Mouse (Mus musculus) gastrocnemius, postnatal 4 days (tissue): ENCODE results near the gene Ccar1. TPM values are rescaled to one million over a fixed set of nuclear protein-coding genes. Genes with fewer than 3 reads are reported as not detected.
"Not testable (repeated sequence)": the region's sequence is repeated elsewhere in the genome, so short reads cannot be mapped to it uniquely, and the experiment has no call there.

ENCODE experiments used
- DNase-seq, 2 experiments: peaks; one replicate each; pipeline ENCODE4 v3.0.0; 2021 to 2022; ENCODE audit warnings: low spot score in 2 of 2, mixed read lengths in 2 of 2
- long read RNA-seq, 2 experiments: library from polyadenylated mRNA; stranded (forward); transcript quantifications; one replicate each; pipeline ENCODE4 v2.0.0; 2021
- total RNA-seq, 2 experiments: library from RNA; stranded (reverse); gene quantifications; 2 replicates each; pipeline ENCODE4 v1.2.3; 2021

Ccar1 gene
- total RNA-seq = 10 to 100 TPM; 58.7 to 78.4 TPM
- long read RNA-seq, experiment 1, full-length matches to known transcripts = 19 of 46 reads
- long read RNA-seq, experiment 1, partial matches to known transcripts = 17 of 46 reads
- long read RNA-seq, experiment 1, other reads (novel, unspliced or antisense) = 10 of 46 reads
- long read RNA-seq, experiment 2, full-length matches to known transcripts = 12 of 39 reads
- long read RNA-seq, experiment 2, partial matches to known transcripts = 11 of 39 reads
- long read RNA-seq, experiment 2, other reads (novel, unspliced or antisense) = 16 of 39 reads

DNA sequence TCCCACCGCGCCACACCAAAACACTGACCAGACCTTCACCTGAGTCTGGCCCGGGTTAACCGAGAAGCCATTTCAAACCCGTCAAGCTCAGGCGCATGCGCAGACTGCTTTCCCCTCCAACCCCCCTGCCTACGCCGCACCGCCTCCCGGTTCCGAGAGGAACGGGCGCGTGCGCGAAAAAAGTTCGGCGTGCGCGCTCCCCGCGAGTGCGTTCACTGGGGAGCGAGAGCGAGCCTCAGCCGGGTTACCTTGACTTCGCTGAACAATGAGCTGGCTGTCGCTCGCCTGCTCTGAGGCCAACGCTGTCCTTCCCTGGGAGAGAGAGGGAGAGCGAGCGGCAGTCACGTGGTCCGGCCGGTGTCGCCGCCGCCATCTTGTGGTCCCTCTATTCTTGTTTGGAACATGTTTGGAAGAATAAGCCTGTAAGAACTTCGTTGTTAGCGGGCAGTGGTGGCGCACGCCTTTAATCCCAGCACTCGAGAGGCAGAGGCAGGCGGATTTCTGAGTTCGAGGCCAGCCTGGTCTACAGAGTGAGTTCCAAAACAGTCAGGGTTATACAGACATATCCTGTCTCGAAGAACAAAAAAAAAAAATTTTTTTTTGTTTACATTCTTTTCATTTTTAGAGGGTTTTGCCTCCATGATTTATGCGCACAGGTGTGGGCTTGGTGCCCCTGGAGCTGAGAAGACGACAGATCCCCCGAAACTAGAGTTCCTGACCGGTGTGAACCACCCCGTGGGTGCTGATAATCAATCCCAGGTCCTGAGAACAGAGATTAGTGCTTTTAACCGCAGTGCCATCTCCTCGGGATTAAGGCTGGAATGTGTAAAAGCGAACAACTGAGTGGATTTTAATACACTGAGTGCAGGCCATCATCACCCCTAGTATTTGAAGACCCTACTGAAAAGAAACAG, at the start of gene Ccar1:
Gene Ccar1, minus strand, starts transcription at position 110 of the 914 bp plus-strand sequence.
- peak; percentile 99 for DNase-seq

DNA sequence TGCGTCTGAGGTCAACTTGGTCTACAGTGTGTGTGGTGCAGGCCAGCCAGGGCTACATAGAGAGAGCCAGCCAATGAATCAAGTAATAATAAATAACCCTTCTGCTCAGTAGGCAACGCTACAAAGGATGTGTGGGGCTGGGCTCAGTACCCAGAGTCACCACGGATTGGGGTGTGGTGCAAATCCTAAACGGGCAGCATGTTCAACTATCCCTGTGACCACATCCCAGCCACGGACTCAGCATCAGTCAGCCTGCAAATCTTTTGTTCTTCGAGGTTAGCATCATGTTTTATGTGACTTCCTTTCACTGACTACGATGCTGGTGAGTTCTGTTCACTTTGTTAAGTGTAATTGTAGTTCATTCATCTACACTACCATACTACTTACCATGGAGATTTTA, 48.6 kb upstream of the Ccar1 start:
- DNase-seq = no peak

DNA sequence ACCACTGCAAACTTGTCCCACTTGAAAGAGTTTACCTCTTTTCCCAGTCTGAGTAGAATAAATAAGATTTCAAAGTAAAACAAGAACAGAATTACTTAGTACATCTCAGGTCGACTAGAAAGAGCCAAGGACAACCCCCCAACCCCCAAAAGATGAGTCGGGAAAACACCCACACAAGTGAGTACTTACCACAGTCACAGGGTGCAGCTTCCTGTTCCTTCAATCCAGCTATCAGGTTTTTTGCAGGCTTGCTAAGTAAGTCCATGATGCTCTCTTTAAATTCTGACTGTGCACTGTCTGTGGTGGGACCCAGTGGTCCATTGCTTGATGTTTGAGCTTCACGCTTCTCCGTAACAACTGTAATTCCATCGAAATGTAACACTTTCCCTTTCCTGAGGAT, 45.9 kb upstream of the Ccar1 start:
- no peak for DNase-seq

DNA sequence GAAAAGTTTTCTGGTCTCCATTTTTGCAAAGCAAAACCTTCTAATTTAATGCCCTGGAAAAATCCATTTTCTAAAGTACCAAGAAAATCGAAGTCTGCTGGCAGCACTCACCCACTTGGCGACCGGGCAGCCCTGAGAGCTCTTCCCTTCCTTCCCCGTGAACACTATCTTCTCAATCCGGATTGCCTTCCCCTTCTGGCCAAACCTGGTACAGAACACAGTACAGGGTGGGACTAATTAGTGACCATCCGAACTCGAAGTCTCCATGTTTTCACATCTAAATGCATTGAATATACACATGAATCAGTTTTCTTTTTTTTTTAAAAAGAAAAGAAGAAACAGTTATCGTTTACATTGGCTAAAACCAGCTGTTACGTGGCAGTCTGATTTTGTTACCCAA, 40.7 kb upstream of the Ccar1 start:
- no peak for DNase-seq

DNA sequence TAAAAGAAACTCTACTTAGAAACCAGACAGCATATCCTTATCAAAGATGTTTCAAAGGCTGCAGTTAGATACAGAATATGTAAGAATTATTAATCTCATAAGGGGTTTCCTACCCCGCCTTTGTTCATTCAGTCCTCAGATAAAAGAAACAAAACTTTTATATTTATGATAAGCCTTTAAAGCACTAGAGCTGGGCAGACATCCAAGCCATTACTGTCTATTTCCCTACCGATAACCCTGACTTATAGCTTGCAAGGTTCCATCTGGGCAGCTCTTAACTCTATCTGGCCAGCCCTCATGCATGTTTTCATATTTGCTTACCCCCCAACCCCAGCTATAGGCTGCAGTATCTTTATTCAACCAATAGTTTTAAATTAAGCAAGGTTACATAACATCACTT, 39.5 kb upstream of the Ccar1 start:
- no peak for DNase-seq

DNA sequence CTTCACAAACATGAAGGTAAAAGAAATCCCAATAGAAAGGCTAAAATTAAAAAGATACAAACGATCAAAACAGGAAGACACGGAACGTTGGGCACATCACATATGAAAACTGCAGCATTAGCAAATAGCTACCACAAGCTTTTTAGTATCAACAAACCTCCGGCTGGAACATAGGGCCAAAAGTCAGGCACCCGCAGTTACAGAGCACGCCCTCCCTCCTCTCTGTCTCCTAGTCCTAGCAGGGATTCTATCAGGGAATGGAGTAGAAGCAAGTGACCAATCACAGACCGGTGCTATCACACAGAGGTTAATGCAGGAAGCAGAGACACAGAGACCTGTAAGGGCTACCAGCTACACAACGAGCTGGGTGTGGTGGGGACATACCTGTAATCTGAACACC, 32.4 kb upstream of the Ccar1 start:
- DNase-seq = no peak

DNA sequence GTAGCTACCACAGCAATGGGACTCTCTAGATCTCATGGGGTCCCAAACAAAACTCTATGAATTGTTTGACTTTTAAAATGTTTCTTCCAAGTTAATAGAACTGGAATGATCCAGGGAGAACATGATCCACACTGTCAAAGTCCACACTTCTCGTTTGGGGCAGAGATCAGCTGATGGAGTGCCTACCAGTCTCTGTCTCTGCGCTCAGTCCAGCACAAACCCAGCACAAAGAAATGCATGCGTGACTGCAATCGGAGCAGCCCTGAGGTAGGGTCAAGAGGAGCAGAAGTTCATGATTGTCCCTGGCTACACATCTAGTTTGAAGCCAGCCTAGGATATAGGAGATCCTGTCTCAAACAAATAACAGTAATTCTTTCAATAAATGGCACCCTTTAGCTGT, 31.3 kb upstream of the Ccar1 start:
- DNase-seq = no peak

DNA sequence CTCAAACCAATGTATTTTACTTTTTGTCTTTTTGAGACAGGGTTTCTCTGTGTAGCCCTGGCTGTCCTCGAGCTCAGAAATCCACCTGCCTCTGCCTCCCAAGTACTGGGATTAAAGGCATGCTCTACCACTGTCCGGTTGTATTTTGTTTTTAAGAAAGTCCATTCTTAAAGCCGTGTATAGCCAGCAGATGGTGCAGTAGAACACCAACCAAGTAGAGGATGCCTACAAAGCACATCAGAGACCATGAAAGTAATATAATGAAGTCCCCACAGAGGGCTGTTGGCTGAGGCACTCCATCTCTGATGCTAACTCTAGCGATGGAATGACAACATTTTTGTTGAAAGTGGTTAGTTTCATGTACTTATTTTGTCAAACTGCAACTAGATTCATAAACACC, 17.9 kb upstream of the Ccar1 start:
- DNase-seq = no peak

DNA sequence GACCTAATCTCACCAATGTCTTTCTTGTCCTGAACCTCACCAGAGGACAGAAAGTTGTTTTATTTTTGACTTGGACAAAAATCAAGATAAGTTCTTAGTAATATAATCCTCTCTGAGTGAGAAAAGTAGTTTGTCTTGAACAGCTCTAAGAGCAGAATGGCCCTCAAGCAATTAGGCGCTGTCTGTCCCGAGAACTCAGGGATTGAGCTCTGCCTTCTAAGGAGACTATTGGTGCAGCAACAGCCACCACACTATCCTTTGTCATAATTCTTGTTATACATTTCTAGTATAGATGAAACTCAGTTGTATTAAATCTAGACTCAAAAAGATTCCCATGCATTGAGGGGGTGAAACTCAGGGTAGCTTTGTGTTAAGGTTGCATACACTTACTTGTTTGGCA, 16.7 kb upstream of the Ccar1 start:
- DNase-seq = no peak

DNA sequence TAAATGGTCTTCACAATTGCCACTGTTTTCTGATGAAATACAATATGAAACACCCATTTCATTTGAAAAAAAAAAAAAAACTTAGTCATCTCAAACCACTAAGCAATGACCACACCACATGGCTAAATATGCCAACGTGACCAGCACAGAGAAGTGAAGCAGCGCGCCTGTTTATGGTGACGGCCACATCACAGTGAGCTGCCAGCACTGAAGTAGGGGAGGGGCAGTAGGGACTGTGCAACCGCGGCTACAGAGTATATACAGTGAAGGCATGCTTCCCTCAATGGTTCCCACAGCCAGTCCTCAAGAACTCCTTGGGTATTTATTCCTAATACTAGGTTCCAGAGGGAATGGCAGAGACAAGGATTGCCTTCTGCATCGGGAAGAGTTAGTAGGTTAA, 16.2 kb upstream of the Ccar1 start:
- no peak for DNase-seq

DNA sequence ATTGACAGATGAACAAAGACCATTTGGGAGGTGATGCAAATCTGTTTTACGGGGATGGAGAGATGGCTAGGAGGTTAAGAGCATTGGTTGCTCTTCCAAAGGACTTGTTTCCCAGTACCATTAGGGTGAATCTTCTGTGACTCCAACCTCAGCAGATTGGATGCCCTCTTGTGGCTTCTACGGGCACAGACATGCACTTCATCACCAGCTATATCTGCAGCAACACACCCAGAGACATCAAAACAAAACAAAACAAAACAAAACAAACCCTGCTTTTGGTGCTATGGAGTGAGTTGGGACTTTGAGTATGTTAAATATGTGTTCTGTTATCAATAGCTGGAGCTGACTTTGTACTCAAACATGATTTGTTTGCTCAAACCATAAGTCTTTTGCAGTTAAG, 12.0 kb upstream of the Ccar1 start:
- no peak for DNase-seq

DNA sequence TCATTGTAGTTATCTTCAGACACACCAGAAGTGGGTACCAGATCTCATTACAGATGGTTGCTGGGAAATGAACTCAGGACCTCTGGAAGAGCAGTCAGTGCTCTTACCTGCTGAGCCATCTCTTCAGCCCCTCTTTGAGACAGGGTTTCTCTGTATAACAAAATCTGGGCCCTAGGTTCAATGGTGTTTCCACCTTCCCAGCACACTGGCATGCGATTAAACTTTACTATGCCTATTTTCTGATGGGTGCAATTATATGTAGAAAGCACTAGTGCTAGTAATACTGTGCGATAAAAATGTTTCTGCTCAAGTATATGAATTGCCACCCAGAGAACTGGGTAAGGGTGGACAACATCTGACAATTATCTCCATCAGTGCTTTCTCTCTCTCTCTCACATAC, 11.2 kb upstream of the Ccar1 start:
- DNase-seq = no peak

DNA sequence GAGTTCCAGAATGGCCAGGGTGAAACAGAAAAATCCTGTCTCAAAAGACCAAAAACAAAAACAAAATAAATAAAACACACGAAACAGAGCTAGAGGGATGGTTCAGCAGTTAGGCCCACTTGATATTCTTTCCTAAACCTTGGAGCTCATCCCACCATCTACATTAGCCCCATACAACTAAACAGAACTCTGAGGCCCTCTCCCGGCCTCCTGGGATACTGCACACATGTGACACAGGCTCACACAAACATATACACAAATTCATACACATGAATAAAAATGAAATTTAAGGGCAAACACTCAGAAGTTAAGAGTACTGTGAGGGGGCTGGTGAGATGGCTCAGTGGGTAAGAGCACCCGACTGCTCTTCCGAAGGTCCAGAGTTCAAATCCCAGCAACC, 2.1 kb upstream of the Ccar1 start:
- DNase-seq = no peak

DNA sequence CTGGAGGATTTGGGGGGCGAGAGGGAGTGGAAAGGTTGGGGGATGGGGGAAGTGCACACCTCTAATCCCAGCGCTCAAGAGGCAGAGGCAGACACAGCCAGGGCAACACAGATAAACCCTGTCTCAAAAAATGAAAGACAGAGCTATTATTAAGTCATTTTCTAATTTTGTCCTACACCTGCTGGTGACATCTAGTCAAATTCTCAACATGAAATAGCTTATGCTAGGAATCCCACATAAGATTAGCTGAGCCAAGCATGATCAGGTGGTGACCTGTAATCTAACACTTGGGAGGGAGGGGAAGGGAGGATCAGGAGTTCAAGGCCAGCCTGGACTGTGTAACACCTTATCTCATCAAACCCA, 986 bp upstream of the Ccar1 start:
- DNase-seq = no peak

DNA sequence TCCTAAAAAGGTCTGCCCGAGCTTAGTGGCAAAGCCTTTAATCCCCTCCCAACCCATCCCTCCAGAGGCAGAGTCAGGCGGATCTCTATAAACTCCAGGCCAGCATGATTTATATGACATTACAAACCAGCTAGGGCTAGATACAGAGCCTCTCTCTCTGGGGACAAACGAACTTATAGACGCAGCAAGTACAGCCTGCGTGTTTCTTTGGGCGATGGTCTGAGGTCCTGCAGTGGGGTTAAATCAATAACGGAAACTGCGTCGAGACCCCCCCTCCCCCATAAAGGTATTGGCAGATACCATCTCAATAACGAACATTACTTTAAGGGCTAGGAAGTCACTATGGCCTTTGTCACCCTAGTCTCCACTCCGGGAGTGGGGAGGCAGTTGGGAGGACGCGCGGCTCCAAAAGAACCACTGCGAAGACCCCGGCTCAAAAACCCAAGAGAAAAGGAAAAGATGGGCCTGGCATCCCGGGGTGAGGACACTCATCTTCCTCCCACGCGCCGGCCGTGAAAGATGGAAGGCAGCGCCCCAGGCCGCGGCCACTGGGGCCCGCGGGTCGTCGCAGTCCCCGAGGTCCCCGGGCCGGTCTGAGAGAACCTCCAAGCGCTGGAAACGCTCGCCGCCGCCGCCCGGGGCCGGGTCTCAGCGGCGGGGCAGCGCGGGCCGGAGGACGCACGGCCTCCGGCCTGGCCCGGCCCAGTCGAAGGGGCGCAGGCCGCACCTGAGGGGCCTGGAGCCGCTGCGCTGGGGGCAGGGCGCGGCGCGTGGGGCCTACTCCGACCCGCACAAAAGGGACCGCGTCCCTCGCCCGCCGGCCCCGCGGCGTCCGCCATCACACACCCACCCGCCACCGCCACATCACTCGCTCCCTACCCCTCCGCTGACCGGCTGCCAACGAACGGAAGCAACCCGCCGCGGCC, 572 bp downstream of the Ccar1 start:
- DNase-seq = peak in 1 of 2 experiments; percentile 20

DNA sequence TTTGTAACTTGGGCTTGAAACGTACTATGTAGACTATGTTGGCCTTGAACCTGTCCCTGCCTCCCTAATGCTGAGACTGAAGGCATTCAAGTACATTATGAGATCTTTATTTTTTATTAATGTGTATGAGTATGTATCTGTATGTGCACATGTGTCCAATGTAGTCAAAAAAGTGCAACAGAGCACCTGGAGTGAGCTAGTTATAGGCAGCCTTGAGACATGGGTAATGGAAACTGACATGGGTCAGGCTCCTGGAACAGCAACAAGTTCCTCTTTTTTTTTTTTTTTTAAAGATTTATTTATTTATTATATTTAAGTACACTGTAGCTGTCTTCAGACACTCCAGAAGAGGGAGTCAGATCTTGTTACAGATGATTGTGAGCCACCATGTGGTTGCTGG, 10.3 kb downstream of the Ccar1 start:
- not testable (repeated sequence) for DNase-seq

DNA sequence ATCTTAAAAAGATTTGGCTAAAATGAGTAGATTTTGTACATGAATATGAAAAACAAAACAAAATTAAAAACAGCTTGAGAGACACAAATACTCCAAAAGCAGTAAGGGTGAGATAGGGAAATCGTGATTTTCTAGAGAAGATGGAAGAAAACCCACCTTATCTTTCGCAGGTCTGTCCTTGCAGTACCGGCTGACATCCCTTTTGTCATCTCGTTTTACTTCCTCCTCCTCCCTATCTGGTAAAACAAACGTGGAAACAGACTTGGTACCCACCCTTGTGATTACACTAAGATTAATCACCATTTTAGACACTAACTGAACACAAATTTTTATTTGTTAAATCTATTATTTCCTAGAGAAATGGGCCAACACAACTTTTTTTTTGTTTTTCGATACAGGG, 41.3 kb downstream of the Ccar1 start:
- DNase-seq = no peak

DNA sequence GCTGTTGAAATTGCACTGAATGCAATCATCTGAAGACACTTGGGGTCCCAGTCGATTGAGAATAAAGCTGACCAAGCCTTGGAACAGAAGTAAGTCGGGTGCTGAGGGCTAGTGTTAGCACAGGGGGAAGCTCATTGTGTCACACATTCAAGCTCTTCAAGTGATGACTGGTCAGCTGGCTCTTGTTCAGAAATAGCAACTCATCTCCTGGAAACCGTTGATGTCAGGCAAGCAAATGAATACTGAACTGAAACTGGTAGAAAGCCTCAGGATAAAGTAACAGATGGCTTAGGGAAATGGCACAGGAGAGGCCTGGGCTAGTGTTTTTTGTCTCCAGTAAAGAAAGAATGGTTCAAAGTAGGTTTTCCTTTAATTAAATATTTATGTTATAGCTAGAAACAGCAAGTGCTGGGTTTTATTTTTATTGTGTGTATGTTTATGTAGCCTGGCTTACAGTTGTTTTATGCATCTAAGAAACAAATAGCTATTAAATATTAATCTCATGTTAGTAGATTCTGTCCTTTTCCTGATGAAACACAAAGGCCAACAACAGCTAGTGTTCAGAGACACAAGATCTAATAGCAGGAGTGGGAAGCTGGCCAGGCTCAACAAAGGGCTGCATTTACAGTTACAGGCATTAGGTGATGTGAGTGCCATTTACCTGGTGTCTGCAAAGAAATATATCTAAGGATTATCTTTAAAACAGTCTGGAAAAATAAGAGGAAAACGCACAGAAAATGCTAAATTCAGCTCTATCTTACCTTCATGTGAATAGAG, 51.9 kb downstream of the Ccar1 start:
- no peak for DNase-seq

DNA sequence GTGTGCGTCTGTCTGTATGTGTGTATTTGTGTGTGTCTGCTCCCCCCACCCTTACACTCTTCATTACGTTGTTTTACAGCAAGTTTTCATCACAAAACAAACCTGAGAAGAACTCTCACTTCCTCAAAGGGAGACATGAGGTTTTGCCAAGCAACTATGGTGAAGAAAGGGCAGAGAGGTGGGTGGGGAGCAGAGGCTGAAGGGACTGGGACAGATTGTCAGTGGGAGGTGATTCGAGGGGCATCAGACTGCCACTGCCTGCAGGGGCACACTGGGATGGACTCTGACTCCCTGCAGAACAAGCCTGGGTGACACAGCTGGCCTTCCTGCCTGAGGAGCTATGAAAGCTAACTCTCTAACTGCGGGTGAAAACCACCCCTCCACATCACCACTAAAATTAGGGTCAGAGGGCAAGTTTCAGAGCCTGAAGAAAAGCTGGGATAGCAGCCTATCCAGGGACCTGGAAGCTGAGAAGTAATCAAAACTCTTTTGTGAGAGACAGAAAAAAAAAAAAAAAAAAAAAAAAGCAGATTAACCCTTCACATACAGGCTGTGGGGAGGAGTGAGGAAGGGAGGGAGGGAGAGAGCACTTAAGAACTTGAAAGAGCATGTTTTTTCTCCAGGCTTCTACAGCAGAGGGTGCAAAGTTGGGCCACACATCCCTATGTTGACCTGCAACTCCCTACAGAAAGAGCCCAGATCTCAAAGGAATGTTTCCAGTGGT, 55.0 kb downstream of the Ccar1 start:
- no peak for DNase-seq

DNA sequence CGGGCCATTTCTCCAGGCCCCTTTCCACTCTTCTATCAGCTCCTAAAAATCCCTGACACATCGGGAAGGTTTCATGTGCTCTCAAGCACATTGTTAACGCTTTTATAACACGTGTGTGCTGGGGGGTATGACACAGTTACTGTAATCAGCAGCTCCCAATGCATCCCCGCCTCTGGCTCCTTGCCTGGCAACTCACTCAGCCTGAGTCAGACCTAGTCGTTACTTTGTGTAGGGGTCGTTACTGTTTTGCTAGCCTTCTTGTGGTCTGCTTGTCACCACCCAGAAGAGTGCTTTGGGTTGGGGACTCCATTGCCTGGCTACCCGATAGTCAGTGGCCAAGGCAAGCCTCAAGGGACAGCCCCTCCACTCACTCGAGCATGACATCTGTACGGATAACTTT, 61.3 kb downstream of the Ccar1 start:
- no peak for DNase-seq
